Mouse (Mus musculus): ENCODE measurements around the gene Bcr.

Gene Bcr

DNA sequence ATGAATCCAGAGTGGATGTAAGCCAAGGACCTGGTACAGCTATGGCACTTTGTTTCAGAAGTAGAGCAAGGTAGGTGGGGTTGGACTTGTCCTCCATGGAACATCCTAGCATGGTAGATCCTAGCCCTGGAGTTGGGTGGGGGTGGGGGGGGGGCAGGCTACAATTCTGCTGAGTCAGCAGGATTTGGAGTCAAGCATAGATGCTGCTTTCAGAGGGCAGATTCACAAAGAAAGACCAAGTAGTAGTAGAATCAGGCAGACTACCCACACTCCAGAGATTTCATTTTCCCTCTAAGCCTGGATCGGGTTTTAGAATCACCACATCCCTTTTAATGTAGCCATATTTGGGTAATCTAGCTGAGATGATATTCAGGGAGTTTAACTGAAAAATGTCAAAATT is 33.9 kb downstream of the Bcr start:
- no peak for DNase-seq (ENCODE audit: low spot score in 2 of 2)

DNA sequence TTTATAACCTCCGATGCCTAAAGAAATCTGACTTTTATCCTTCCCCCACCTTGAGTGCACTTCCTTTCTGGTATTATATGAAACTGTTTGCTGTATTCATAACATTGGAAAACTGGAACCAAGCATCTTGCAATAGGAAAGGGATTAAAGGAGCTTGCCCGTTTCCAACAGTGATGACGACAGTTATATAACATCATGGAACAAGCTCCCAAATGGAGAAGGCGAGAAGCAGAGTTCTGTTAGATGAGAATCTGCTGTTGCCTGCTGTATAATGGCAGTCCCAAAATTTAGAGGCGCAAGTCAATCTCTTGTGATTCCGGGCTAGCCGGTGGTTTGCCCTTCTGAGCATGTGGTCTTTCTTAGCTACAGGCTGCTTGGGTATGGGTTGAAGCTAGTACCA is 34.8 kb downstream of the Bcr start:
- DNase-seq (ENCODE audit: low spot score in 2 of 2): no peak

DNA sequence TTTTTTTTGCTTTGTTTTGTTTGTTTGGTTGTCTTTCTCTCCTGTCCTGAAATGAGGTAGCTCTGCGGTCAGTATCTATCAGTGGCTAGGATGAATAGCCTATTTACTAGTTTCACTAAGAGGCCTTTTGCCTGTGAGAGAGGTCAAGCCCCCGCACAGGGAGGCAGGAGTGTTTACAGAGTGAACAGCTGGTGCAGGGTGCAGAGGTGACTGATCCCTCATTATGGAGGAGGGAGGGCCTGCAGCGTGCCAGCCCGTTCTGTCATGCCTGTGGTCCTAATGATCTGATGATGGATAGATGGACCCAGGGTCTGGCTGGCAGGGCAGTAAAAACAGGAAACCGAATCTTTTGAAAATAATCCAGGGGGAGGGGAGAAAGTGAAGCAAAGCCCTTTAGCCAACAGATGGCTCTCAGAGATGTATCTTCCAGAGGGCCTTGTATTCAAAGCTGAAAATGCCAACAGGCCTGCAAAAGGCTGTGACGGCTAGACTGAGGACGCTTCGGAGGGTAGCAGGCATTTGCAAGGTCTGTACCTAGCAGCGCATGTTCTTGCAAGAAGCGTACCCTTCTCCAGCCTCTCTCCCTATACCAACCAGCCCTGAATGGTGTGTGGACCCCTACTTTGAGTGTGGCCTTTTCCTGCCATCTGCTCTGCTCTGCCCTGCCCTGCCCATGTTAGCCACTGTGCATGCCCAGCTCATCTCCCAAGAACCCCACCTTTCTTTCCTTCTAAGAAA is 38.2 kb downstream of the Bcr start:
- DNase-seq (ENCODE audit: low spot score in 2 of 2): no peak

DNA sequence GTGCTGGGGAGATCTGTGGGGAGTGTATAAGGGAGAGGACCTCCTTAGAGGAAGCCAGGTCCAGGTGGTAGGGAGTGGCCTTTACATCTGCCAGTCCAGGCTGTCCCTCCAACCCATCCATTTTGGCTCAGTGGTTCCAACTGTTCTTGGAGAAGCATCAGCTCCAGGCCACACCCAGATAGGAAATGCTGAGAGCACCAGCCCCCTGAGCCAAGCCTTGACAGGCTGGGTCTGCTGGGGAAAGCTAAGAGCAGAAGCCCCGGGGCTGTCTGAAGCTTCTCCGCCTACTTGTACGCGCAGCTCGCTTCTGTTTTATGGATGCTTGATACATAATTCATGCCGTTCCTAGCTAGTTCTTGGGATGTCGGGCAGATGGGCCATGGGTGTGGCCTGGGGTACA is 39.9 kb downstream of the Bcr start:
- no peak for DNase-seq (ENCODE audit: low spot score in 2 of 2)

DNA sequence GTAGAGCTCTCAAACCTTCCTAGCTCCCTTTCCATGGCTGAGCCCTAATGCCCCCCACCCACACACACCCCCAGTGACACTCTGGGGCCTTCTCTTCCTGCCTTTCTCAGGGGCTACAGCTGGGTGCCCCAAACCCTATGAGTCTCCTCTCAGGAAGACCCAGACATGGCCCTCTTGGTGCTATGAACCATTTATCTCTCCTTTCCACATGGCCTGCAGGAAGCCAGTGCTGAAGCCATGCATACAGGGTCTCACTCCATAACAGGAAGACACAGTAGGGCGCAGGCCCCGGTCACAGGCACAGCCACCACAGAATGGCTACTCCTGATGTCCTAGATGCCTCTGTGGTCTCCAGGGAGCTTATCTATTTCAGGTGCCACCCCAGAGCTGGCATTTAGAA is 43.1 kb downstream of the Bcr start:
- DNase-seq (ENCODE audit: low spot score in 2 of 2): no peak

DNA sequence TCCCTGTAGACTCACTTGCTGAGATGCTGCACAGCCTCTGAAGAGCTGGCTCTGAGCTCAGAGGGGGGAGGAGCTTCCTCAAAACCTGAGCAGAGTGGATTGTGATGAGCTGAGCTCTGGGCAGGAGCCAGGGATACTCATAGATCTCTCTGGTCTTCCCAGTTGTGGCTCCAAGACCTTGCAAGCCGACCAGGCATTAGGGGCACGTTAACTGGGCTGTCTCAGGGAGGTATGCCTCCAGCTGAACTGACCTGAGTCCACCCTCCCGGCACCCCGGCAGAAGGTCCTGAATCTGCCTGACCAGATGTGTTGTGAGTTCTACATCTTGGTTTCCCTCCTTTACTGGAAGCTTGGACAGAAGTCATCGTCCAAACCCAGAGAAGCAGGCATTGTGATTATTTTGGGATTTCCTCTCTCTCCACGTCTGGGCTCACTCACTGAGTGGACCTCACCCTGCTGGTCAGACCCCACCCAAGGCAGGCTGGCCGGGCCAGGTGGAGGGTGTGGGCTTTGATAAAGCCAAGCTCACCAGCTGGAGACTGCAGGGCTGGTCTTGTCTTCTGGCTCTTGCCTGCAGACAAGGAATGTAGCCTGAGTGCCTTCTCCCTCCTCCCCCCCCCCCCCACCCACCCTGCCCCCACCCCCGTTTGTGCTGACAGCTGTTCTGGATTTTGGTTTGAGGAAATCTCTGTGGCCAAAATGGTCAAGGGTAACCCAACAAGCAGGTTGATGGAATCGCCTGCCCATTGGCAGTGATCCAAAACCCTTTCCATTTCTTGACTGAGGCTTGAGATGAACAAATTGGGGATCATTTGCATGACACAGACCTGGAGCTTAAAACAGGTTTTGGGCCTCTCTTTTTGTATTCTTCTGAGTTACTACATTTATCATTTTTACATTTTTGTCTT is 44.1 kb downstream of the Bcr start:
- peak in 1 of 2 experiments; percentile 41 for DNase-seq (ENCODE audit: low spot score in 2 of 2)

DNA sequence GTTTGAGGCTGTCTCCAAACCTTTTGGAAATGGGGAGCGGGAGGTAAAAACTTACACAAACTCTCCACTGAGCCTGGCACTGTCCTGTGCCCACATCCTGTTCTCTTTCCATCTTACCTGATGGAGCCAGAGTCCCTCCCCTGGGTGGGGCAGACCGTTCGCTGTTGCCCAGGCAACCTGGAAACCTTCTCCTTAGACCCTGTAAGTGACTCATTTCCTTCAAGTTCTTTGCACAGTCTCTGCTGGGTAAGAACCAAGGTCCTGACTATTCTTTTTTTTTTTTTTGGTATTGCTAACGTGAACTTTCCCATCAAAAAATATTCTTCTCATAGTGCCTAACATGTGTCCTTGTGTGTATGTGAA is 44.7 kb downstream of the Bcr start:
- peak; percentile 65 to 73 for DNase-seq (ENCODE audit: low spot score in 2 of 2)

DNA sequence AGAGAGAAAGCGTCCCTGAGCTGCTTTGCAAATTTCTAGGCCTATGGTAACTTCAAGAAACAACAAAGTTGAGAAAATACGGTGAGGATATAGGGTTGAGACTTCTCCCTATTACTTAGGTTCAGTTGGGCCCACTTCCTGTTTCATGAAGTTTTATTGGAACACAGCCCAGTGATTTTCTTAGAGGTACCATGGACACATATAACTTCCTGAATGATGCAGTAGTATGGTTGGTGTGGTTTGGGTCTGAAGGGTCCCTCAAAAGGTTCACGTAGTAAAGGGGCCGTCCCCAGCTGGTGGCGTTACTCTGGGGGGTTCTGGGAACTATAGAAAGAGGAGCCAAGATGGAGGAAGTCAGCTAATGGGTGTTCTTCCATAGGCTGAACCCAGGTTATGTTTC is 45.3 kb downstream of the Bcr start:
- DNase-seq (ENCODE audit: low spot score in 2 of 2): no peak

DNA sequence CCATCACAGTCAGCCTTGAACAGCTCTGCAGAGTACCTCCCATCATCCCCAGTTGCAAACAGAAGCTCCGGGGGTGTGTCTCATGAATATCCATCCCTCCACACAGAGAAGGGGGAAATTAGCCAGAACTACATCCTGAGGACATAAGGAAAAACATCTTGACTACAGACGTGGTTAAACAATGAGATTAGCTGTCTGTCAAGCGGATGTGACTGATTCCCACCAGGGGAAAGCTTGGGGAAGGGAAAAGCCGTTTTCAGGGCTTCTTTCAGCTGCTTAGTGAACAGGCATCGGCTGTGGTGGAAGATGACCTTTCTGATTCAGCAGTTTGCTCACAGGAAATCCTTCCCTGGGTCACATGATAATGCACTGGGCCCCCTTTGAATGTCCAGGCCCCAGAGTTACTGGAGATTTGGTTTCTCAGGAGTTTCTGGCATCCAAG is 46.6 kb downstream of the Bcr start:
- DNase-seq (ENCODE audit: low spot score in 2 of 2): no peak

- no peak for DNase-seq (ENCODE audit: low spot score in 2 of 2)
These were observed 47.7 kb downstream of the Bcr start for GRCm38 (mm10) chr10:75108092-75108491.

GRCm38 (mm10) chr10:75111446-75112201 is 51.2 kb downstream of the Bcr start:
- DNase-seq (ENCODE audit: low spot score in 2 of 2): no peak

DNA sequence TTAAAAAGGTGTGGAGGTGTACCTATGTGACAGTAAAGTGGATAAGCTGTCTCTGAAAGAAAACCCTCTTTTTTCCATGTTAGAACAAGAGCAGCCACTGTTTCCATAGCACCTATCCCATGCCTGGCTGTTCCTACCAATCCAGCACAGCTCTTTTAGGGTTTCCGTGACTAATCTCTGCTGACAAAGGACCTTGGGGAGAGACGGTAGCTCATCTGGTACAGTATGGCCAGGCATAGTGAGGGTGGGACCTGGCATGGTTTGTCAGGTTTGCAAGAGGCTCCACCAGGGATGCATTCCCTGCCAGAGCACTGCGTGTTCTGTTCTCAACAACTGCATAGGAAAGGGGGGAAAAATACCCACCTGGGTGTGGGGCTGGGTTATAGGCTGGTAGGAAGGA is 52.0 kb downstream of the Bcr start:
- DNase-seq (ENCODE audit: low spot score in 2 of 2): no peak

DNA sequence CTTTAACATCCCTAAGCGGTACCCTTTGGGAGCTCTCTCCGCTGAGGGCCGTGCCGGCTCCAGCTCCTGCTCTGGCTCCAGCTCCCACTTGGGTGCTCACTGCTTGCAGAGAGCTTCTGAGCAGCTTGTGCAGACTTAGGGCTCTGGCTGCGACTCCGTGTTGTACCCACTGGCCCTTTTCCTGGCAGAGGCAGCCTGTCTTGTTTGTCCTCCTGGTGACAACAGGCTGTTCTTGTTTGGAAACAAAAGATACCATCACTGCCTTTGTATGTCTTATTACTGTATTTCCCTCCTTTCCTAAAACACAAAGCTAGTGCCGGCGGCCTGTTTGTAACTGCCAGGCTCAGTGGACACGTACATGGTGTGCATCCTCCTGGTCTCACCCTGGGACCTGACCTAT is 53.2 kb downstream of the Bcr start:
- no peak for DNase-seq (ENCODE audit: low spot score in 2 of 2)

DNA sequence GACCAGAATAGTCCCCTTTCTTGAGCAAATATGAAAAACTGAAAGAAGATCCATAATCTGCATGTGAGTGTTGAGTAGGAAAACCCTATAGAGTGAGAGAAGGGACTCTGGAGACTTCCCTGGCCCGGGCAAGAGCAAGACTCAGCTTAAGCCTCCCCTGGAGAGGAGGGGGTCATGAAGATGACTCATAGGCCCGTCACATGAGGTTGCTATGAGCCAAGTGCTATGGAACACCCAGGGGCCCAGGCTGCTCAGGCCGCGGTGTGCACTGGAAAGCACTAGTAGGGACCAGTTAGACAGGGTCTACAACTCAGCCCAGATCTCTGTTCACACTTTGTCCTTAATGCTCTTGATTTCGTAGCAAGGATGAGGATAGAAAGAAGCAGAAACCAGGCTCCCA is 54.8 kb downstream of the Bcr start:
- no peak for DNase-seq (ENCODE audit: low spot score in 2 of 2)

GRCm38 (mm10) chr10:75116842-75117457 is 56.6 kb downstream of the Bcr start:
- DNase-seq (ENCODE audit: low spot score in 2 of 2): peak in 1 of 2 experiments; percentile 27

- DNase-seq (ENCODE audit: low spot score in 2 of 2): no peak
These were observed 58.1 kb downstream of the Bcr start for GRCm38 (mm10) chr10:75118444-75118843.

- peak in 1 of 2 experiments; percentile 55 for DNase-seq (ENCODE audit: low spot score in 2 of 2)
These were observed 59.0 kb downstream of the Bcr start for GRCm38 (mm10) chr10:75119396-75119795.

DNA sequence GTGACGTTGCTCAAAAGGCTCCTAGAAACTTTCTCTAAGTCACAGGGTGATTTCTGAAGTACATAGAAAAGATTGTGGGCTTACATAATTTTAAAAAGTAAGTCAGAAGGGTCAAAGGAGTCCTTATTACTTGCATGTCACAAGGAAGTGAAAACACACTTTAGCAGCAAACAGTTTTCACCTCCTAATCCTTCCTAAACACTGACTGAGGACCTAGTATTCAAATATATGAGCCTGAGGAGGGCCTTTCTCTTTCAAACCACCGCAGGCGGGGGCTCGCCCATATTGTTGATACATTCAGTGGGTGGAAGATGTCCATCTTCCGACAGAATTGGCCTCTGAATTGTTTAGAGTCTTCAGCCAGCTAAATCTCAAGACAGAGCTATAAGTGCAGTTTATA is 59.8 kb downstream of the Bcr start:
- no peak for DNase-seq (ENCODE audit: low spot score in 2 of 2)

GRCm38 (mm10) chr10:75121028-75121427 is 60.6 kb downstream of the Bcr start:
- DNase-seq (ENCODE audit: low spot score in 2 of 2): peak in 1 of 2 experiments; percentile 48

GRCm38 (mm10) chr10:75125577-75125976 is 65.2 kb downstream of the Bcr start:
- no peak for DNase-seq (ENCODE audit: low spot score in 2 of 2)

DNA sequence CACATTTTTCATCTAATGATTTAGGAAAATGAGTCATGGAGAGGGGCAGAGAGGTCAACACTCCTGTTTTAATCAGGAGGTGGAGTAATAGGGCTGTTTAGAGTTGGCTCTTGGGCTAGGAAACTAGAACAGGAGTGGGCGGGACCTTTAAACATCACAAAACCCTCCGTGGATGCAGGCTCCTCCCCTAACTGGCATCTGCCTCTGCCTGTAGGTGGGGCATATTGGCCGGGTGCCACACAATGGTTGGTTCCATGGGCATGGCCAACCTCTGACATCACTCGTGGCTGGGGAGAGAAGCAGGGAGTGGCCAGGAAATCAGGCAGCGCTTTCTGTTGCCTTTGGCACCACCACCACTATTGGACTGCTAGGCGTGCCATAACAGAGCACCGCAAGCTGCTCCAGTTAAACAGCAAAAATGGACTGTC is 68.9 kb downstream of the Bcr start:
- DNase-seq (ENCODE audit: low spot score in 2 of 2): peak; percentile 78 to 87
